In genomic region chr16:13040312-13041100, GRCm38 (mm10) we compare ENCODE assay signal across 15 mouse cellular contexts.
DNase-seq lines count a peak whose midpoint lies in the region; ATAC-seq and TF ChIP-seq lines count a peak whose summit lies in the region.
"Had no signal": no experiment of that assay in that cellular context is flagged by ENCODE, and none has a peak within 500 bp of the region (broad histone marks: within the 10 kb centered on the region; RNA-seq: fewer than 3 reads in every experiment).

No protein-coding gene starts in this region.

- WGBS in kidney, adult 2 months, result 28% methylated on average over 15 of the region's 15 CpGs
- 28% methylated on average over 15 of the region's 15 CpGs for WGBS in lung, embryonic 16.5 days

- DNase-seq in heart, adult 18-20 months, result peak; percentile 1 to 13
- DNase-seq in heart, adult 11 months, result no peak
- peak; percentile 46 for DNase-seq in brain, embryonic 14.5 days (ENCODE audit: low read depth)
- peak; percentile 70 for DNase-seq in kidney, adult 2 months
- DNase-seq in left cerebral cortex, adult 9 months (ENCODE audit: low spot score in 2 of 2), result no peak
- no peak for DNase-seq in left cerebral cortex, adult 11 months (ENCODE audit: low spot score)
- DNase-seq in layer of hippocampus, postnatal 14 days (ENCODE audit: low spot score in 2 of 2), result no peak
- DNase-seq: cerebellum, postnatal 25 days; thymus, adult 18-20 months had no signal

- ATAC-seq in lung, embryonic 16.5 days (ENCODE audit: low read depth), result peak; percentile 52; the same call in 1 of the 2 replicates
- ATAC-seq: activated CD4-positive, CD25-positive, alpha-beta regulatory T cell, adult 4 months had no signal

- no peak for TF ChIP-seq CTCF in brain, embryonic 14.5 days (IDR thresholded peaks at IDR 0.05; ENCODE audit: borderline replicate concordance, extremely low read depth, insufficient read depth, insufficient read length)
- TF ChIP-seq CTCF in kidney, adult 2 months (conservative IDR thresholded peaks at IDR 0.05; ENCODE audit: insufficient read depth, insufficient read length, low read depth, low read length), result no peak

- H3K4me2 ChIP-seq in lung, embryonic 16.5 days (ENCODE audit: low read depth, low read length), result peak overlapping the region; percentile 35
- H3K4me2 ChIP-seq: embryonic facial prominence, embryonic 15.5 days; heart, embryonic 11.5 days; hindbrain, embryonic 12.5 days; limb, embryonic 12.5 days had no signal

- H3K27me3 ChIP-seq in kidney, adult 2 months (replicated peaks; ENCODE audit: control insufficient read depth, insufficient read depth, low read length), result no peaks in the 10 kb centered on the region
- H3K27me3 ChIP-seq in lung, embryonic 16.5 days (ENCODE audit: control insufficient read depth, insufficient read depth, low read depth, low read length), result no peaks in the 10 kb centered on the region
- H3K27me3 ChIP-seq: embryonic facial prominence, embryonic 15.5 days; hindbrain, embryonic 12.5 days; limb, embryonic 12.5 days had no signal

- no peaks in the 10 kb centered on the region for H3K36me3 ChIP-seq in kidney, adult 2 months (ENCODE audit: control insufficient read depth, insufficient read depth, low read length)
- no peaks in the 10 kb centered on the region for H3K36me3 ChIP-seq in lung, embryonic 16.5 days (ENCODE audit: control insufficient read depth, insufficient read depth, low read length)
- H3K36me3 ChIP-seq: embryonic facial prominence, embryonic 15.5 days; hindbrain, embryonic 12.5 days; limb, embryonic 12.5 days had no signal

- H3K4me3 ChIP-seq in kidney, adult 2 months (ENCODE audit: insufficient read depth, low read depth, low read length), result no peak overlapping the region
- H3K4me3 ChIP-seq in lung, embryonic 16.5 days (ENCODE audit: low read length), result no peak overlapping the region
- H3K4me3 ChIP-seq: embryonic facial prominence, embryonic 15.5 days; hindbrain, embryonic 12.5 days; limb, embryonic 12.5 days had no signal

- peak overlapping the region; percentile 89 for H3K27ac ChIP-seq in kidney, adult 2 months (ENCODE audit: insufficient read depth, low read depth, low read length)
- H3K27ac ChIP-seq in lung, embryonic 16.5 days (ENCODE audit: low read length), result peak overlapping the region; percentile 68
- H3K27ac ChIP-seq: embryonic facial prominence, embryonic 15.5 days; hindbrain, embryonic 12.5 days; limb, embryonic 12.5 days had no signal

- peaks cover 4% of the 10 kb centered on the region; the same call in 1 of the 2 replicates for H3K9me3 ChIP-seq in lung, embryonic 16.5 days (ENCODE audit: control insufficient read depth, low read length)
- H3K9me3 ChIP-seq: embryonic facial prominence, embryonic 15.5 days; hindbrain, embryonic 12.5 days; limb, embryonic 12.5 days had no signal

- peaks cover 34% of the 10 kb centered on the region for H3K4me1 ChIP-seq in kidney, adult 2 months (ENCODE audit: control insufficient read depth, insufficient read depth, low read length)
- H3K4me1 ChIP-seq in lung, embryonic 16.5 days (replicated peaks; ENCODE audit: control insufficient read depth, insufficient read depth, low read length), result no peaks in the 10 kb centered on the region; the same call in 1 of the 2 replicates
- H3K4me1 ChIP-seq: hindbrain, embryonic 12.5 days; limb, embryonic 12.5 days had no signal

- H3K9ac ChIP-seq in lung, embryonic 16.5 days (ENCODE audit: low read length), result peak overlapping the region; percentile 42
- H3K9ac ChIP-seq: embryonic facial prominence, embryonic 15.5 days; hindbrain, embryonic 12.5 days; limb, embryonic 12.5 days had no signal

- TF ChIP-seq POLR2A in brain, embryonic 14.5 days (IDR thresholded peaks at IDR 0.05; ENCODE audit: borderline replicate concordance, extremely low read depth, insufficient read depth, insufficient read length, poor library complexity, severe bottlenecking), result no peak
- no peak for TF ChIP-seq POLR2A in kidney, adult 2 months (IDR thresholded peaks at IDR 0.05; ENCODE audit: low read depth, low read length)

Comparison
In these comparisons a context has a peak if more than half of its experiments do, and no peak if none do; other contexts are left out.
1. DNase-seq: peak in heart, adult 18-20 months (2 of 2), brain, embryonic 14.5 days (single experiment) and kidney, adult 2 months (single experiment); none in heart, adult 11 months (single experiment), left cerebral cortex, adult 9 months (0 of 2), left cerebral cortex, adult 11 months (single experiment) and layer of hippocampus, postnatal 14 days (0 of 2).